11 mouse cellular contexts compared by ENCODE assay signal in genomic region chr15:28395481-28395880, GRCm38 (mm10).
DNase-seq lines count a peak whose midpoint lies in the region.
"Had no signal": no experiment of that assay in that cellular context is flagged by ENCODE, and none has a peak within 500 bp of the region (broad histone marks: within the 10 kb centered on the region; RNA-seq: fewer than 3 reads in every experiment).

No protein-coding gene starts in this region.

- peak; percentile 58 for DNase-seq in adrenal gland, adult 2 months
- no peak for DNase-seq in adrenal gland, postnatal 10 days
- DNase-seq in adrenal gland, postnatal 14 days: peak; percentile 20
- no peak for DNase-seq in adrenal gland, postnatal 25 days
- DNase-seq in retina, embryonic 14.5 days (ENCODE audit: low spot score): peak; percentile 32
- DNase-seq in right cerebral cortex, postnatal 4 days: no peak
- DNase-seq: B cell, adult 2 months; cerebellum, adult 11-12 months; cerebellum, adult 2 months; cerebellum, adult 9-11 months; cerebellum, postnatal 25 days had no signal

Comparison
In these comparisons a context has a peak if more than half of its experiments do, and no peak if none do; other contexts are left out.
1. DNase-seq: peak in adrenal gland, adult 2 months (single experiment), adrenal gland, postnatal 14 days (single experiment) and retina, embryonic 14.5 days (single experiment); none in adrenal gland, postnatal 10 days (single experiment), adrenal gland, postnatal 25 days (single experiment) and right cerebral cortex, postnatal 4 days (single experiment).